Mouse (Mus musculus) limb, embryonic 10.5 days (tissue): Measurements from ENCODE around the gene Olfr420. TPM values are rescaled to one million over a fixed set of nuclear protein-coding genes. Genes with fewer than 3 reads are reported as not detected.

ENCODE experiments used
- DNase-seq: peaks from one replicate; pipeline ENCODE4 v3.0.0-alpha.2; 2017; ENCODE audit warnings: low spot score
- H3K27ac ChIP-seq: fragments of 300-500 bp; sonication (generic); 2 replicates; pipeline ENCODE4 v1.5.1; 2016; ENCODE audit warnings: mild to moderate bottlenecking
- H3K27me3 ChIP-seq: fragments of 300-500 bp; sonication (generic); 2 replicates; pipeline ENCODE4 v1.6.1; 2016; ENCODE audit warnings: low read depth, mild to moderate bottlenecking; ENCODE audit not compliant: poor library complexity, severe bottlenecking
- H3K36me3 ChIP-seq: fragments of 300-500 bp; sonication (generic); 2 replicates; pipeline ENCODE4 v1.6.1; 2016; ENCODE audit warnings: mild to moderate bottlenecking, moderate library complexity
- H3K4me1 ChIP-seq: fragments of 300-500 bp; sonication (generic); 2 replicates; pipeline ENCODE4 v1.6.1; 2016
- H3K4me3 ChIP-seq: fragments of 300-500 bp; sonication (generic); 2 replicates; pipeline ENCODE4 v1.5.1; 2016; ENCODE audit warnings: mild to moderate bottlenecking, moderate library complexity
- H3K9me3 ChIP-seq: fragments of 300-500 bp; sonication (generic); replicated peaks from 2 replicates; pipeline ENCODE4 v1.6.1; 2016; ENCODE audit warnings: mild to moderate bottlenecking
- WGBS: fragments of 180-500 bp; shearing (Covaris S2); methylation state at CpG from one replicate; pipeline ENCODE4 v1.1.7; 2016; 5-methylcytosine and 5-hydroxymethylcytosine counted together
- polyA plus RNA-seq: library from polyadenylated mRNA; unstranded; fragments of >200 nt; fragmentation: Nextera tagmentation; extraction: Ambion mirVana; gene quantifications from 2 replicates; pipeline ENCODE4 v1.2.1, GENCODE M21; 2016

Olfr420 gene
- polyA plus RNA-seq, result not detected in 2 replicates

DNA sequence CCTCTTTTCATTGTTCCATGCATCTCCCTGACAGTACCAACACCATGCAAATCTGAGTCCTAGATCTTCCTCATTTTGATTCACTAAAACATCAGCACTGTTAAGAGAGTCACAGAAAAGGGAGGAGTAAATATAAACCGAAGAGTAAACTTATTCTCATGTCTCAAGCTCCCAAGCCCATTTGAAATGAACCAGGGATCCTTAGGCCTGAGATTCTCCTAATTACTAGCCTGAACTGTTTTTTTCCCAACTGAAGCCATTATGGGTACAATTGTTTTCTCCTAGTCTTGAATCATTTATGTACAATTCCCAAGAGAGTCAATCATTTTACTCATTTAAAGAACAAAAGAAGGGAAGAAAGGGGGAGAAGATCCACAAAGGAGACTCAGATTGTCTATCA is at the start of gene Olfr420:
Olfr420 (plus strand) TSS at position 301 of the 400 bp plus-strand sequence.
- H3K9me3 ChIP-seq, result no peaks in the 10 kb centered on the region
- no peaks in the 10 kb centered on the region for H3K27me3 ChIP-seq
- no peak within 1 kb of the TSS for H3K27ac ChIP-seq
- H3K4me3 ChIP-seq, result no peak within 1 kb of the TSS
- no peaks in the 10 kb centered on the region for H3K4me1 ChIP-seq
- 85% methylated on average over 1 of the region's 1 CpGs for WGBS
- DNase-seq, result no peak
- H3K36me3 ChIP-seq, result no peaks in the 10 kb centered on the region

DNA sequence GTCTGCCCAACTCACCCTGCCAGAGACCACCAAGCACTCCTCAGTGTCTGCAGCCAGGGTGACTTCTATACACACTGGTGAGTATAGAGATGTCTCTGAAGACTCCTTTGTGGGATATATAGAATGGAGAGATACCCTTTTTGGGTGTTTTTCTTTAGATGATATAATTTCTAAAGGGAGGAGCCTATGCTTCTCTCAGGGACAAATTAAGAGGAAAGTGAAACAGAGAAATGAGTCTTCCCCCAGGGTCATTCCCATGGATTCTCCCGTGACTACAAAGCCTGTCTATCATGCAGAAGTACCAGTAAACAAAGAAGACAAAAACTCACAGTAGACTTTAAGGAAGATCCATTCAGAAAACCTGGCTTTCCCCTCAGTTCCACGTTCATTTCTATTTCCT is 34.4 kb upstream of the Olfr420 start, which contains the start of gene Olfr231:
Olfr231 (minus strand) TSS at position 101 of the 400 bp plus-strand sequence.
- Histone ChIP-seq H3K4me3 (no peak within 1 kb of the TSS), H3K27ac (no peak within 1 kb of the TSS), H3K9me3 (no peaks in the 10 kb centered on the region), H3K36me3 (no peaks in the 10 kb centered on the region), H3K4me1 (no peaks in the 10 kb centered on the region), H3K27me3 (no peaks in the 10 kb centered on the region)
- no peak for DNase-seq
- WGBS, result 68% methylated on average over 2 of the region's 2 CpGs

- no peak for DNase-seq
- Histone ChIP-seq H3K9me3 (no peaks in the 10 kb centered on the region), H3K27me3 (no peaks in the 10 kb centered on the region), H3K4me3 (no peak within 1 kb of the TSS), H3K4me1 (no peaks in the 10 kb centered on the region), H3K36me3 (no peaks in the 10 kb centered on the region), H3K27ac (no peak within 1 kb of the TSS)
- WGBS, result 89% methylated on average over 3 of the region's 3 CpGs
Measured at GRCm38 (mm10) chr1:174131217-174131616, 24.2 kb upstream of the Olfr420 start, which contains the start of gene Olfr424. Olfr424 (plus strand) TSS chr1:174131517.

DNA sequence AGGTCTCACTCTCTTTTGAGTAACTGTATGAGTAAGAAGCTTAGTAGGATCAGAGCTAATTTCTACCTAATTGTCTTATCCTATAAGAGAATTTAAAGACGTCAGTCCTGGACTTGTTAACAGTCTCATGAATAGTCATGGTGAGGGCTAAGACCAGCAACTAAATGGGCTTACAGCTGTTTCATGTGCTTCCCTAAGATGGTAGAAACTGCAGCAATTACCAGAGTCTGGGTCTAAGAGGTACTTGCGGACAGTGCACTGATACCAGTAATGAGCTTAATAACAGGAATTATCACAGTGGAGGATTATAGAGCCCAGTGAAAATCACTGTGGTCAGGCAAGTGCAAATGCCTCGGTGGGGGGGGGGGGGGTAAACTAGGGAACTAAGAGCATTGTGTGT is 23.4 kb upstream of the Olfr420 start:
- WGBS, result 80% methylated on average over 3 of the region's 3 CpGs
- DNase-seq, result no peak
- no peak overlapping the region for H3K4me3 ChIP-seq
- H3K27ac ChIP-seq, result no peak overlapping the region
- H3K36me3 ChIP-seq, result no peaks in the 10 kb centered on the region
- no peaks in the 10 kb centered on the region for H3K4me1 ChIP-seq
- no peaks in the 10 kb centered on the region for H3K9me3 ChIP-seq
- H3K27me3 ChIP-seq, result no peaks in the 10 kb centered on the region

GRCm38 (mm10) chr1:174141384-174141783 is 14.0 kb upstream of the Olfr420 start:
- Histone ChIP-seq H3K27me3 (no peaks in the 10 kb centered on the region), H3K27ac (no peak overlapping the region), H3K4me3 (no peak overlapping the region), H3K4me1 (no peaks in the 10 kb centered on the region), H3K36me3 (no peaks in the 10 kb centered on the region), H3K9me3 (no peaks in the 10 kb centered on the region)
- WGBS, result 84% methylated on average over 2 of the region's 2 CpGs
- no peak for DNase-seq

DNA sequence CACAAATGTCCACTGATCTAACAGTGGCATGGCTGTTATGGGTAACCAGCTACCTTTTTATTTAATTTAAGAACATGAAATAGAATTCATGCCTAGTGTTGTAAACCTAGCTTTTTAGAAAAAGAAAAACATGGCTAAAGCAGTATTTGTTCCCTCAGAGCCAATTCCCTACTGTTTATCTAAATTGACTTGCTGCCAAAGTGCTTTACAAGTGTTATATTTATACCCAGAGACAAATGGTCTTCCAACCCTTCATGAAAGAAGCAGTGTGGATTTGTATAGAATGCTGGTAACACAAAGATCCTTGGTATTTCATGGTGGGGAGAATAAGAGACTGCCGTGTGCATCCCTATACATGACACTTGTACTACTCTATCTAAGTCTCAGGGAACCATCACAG is 8.7 kb upstream of the Olfr420 start:
- DNase-seq, result no peak

DNA sequence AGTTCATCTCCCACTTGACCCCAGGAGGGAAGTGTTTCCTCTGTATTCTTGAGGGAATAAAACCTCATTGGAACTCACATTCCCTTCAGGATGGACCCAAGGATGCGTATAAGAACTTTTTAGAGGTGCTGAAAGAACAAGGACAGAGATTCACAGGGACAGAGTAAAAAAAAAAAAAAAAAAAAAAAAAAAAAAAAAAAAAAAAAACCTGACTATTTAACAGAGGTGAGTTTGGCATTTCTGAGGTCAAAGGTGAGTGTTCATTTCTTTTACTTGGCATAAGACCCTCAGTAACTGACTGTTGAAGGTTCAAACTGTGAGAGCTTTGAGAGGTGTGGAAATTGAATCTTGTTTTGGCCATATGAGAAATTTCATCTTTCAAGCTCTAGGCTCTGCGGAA is 6.1 kb upstream of the Olfr420 start:
- Histone ChIP-seq H3K27me3 (no peaks in the 10 kb centered on the region), H3K4me1 (no peaks in the 10 kb centered on the region), H3K4me3 (no peak overlapping the region), H3K9me3 (no peaks in the 10 kb centered on the region), H3K27ac (no peak overlapping the region), H3K36me3 (no peaks in the 10 kb centered on the region)
- no peak for DNase-seq
- 93% methylated on average over 2 of the region's 2 CpGs for WGBS

More for the DNA sequence above, 8.7 kb upstream of the Olfr420 start:
- WGBS, result 96% methylated on average over 1 of the region's 1 CpGs
- Histone ChIP-seq H3K9me3 (no peaks in the 10 kb centered on the region), H3K4me1 (no peaks in the 10 kb centered on the region), H3K36me3 (no peaks in the 10 kb centered on the region), H3K27me3 (no peaks in the 10 kb centered on the region), H3K27ac (no peak overlapping the region), H3K4me3 (no peak overlapping the region)

DNA sequence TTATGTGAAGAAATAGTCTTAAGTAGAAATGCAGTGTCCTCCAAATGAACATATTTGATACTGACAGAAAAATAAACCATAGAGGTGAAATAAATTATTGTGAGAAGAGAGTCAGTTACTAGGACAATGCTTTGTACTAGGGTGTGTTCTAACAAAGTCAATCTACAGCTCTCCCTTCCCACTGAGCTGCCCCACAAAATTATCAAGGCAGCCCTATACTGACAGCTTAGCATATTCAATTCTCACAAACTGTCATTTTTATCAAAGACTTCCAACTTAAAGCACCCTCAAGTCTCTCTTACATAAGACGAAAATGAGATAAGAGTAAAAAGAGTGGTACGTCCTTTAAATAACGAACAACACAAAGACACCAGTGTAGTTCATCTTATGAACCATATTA is 2.2 kb downstream of the Olfr420 start:
- no peak for DNase-seq
- Histone ChIP-seq H3K4me3 (no peak overlapping the region), H3K9me3 (no peaks in the 10 kb centered on the region), H3K4me1 (no peaks in the 10 kb centered on the region), H3K27me3 (no peaks in the 10 kb centered on the region), H3K36me3 (no peaks in the 10 kb centered on the region), H3K27ac (no peak overlapping the region)
- 94% methylated on average over 3 of the region's 3 CpGs for WGBS

GRCm38 (mm10) chr1:174158512-174158911 is 3.1 kb downstream of the Olfr420 start:
- no peak for DNase-seq
- Histone ChIP-seq H3K4me3 (no peak overlapping the region), H3K36me3 (no peaks in the 10 kb centered on the region), H3K27ac (no peak overlapping the region), H3K9me3 (no peaks in the 10 kb centered on the region), H3K27me3 (no peaks in the 10 kb centered on the region), H3K4me1 (no peaks in the 10 kb centered on the region)
- WGBS, result 80% methylated on average over 1 of the region's 1 CpGs

GRCm38 (mm10) chr1:174159095-174159494 is 3.7 kb downstream of the Olfr420 start:
- 93% methylated on average over 10 of the region's 10 CpGs for WGBS
- H3K4me1 ChIP-seq, result no peaks in the 10 kb centered on the region
- H3K27ac ChIP-seq, result no peak overlapping the region
- H3K36me3 ChIP-seq, result no peaks in the 10 kb centered on the region
- H3K4me3 ChIP-seq, result no peak overlapping the region
- H3K9me3 ChIP-seq, result no peaks in the 10 kb centered on the region
- H3K27me3 ChIP-seq, result no peaks in the 10 kb centered on the region
- DNase-seq, result no peak

- no peaks in the 10 kb centered on the region for H3K27me3 ChIP-seq
- DNase-seq, result no peak
Measured at GRCm38 (mm10) chr1:174169024-174169423, 13.6 kb downstream of the Olfr420 start.

DNA sequence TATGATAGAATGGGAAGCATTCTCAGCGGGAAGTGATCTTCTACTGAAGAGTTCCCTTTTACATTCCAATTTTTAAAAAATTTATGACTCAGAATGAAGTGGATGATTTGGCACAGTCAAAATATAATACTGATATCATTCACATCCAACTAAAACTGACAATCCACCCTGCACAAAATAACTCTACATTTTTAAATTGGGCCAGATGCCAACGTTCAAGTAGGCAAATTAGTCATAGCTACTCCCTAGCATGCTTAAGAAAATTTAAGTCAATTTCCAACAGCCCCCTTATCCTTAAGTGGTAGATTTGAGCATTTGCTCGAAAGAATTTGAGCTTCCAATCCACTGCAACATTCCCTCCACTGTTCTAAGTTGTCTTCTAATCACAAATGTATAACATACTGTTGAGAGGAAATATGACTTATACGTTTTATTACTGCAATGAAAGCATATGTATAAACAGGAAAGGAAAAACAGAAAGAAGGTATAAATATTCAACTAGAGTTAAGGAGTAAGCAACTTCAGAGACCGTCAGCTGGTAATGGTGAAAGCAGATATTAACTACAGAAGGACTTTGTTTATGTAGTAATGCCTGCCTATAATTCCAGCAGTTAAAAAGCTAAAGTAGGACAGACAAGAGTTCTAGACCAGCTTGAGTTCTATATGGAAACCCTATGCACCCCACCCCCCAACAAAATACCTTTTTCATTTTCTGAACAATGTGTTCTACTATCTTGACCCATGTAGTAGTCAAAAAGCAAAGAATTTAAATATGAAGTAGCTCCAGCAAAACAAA is 15.5 kb downstream of the Olfr420 start:
- WGBS, result 90% methylated on average over 5 of the region's 5 CpGs
- Histone ChIP-seq H3K9me3 (no peaks in the 10 kb centered on the region), H3K36me3 (no peaks in the 10 kb centered on the region), H3K27me3 (no peaks in the 10 kb centered on the region), H3K4me3 (no peak overlapping the region), H3K4me1 (no peaks in the 10 kb centered on the region), H3K27ac (no peak overlapping the region)
- no peak for DNase-seq

More at GRCm38 (mm10) chr1:174169024-174169423, 13.6 kb downstream of the Olfr420 start:
- Histone ChIP-seq H3K4me3 (no peak overlapping the region), H3K27ac (no peak overlapping the region), H3K9me3 (no peaks in the 10 kb centered on the region), H3K36me3 (no peaks in the 10 kb centered on the region), H3K4me1 (no peaks in the 10 kb centered on the region)

- H3K36me3 ChIP-seq, result no peaks in the 10 kb centered on the region
- no peaks in the 10 kb centered on the region for H3K9me3 ChIP-seq
- H3K4me1 ChIP-seq, result no peaks in the 10 kb centered on the region
- H3K4me3 ChIP-seq, result no peak overlapping the region
- no peak for DNase-seq
- H3K27ac ChIP-seq, result no peak overlapping the region
- H3K27me3 ChIP-seq, result no peaks in the 10 kb centered on the region
- 67% methylated on average over 2 of the region's 2 CpGs for WGBS
Measured at GRCm38 (mm10) chr1:174171537-174171936, 16.1 kb downstream of the Olfr420 start.
